Mouse (Mus musculus): Measurements from ENCODE around the gene Gm11042.

Gm11042 gene

GRCm38 (mm10) chr12:74284020-74284684 lies 32.0 kb downstream of the Gm11042 start:
- DNase-seq: peak; percentile 44

DNA sequence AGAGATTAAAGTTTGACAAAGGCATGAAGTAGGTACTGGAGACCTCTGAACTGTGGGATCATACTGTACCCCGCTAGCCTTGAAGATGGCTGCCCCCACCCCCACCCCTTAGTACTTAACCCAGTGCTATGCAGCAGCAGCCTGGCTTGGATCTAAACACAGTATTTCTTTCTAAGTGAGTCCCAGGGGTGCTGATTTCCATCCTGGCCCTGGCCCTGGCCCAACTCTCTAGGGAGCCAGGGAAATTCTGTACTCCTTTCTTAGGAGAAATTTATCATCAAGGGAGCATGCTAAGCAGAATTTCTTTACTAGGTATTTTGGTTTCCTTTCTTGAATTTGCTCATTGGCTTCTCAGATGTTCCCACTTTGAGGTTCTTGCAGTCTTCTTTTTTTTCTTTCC lies 33.3 kb downstream of the Gm11042 start:
- no peak for DNase-seq

- no peak for DNase-seq
Observed at GRCm38 (mm10) chr12:74281403-74281802, 34.8 kb downstream of the Gm11042 start.

- DNase-seq: no peak
Observed at GRCm38 (mm10) chr12:74277265-74277664, 38.9 kb downstream of the Gm11042 start.

GRCm38 (mm10) chr12:74272545-74272944 lies 43.6 kb downstream of the Gm11042 start:
- DNase-seq: no peak

DNA sequence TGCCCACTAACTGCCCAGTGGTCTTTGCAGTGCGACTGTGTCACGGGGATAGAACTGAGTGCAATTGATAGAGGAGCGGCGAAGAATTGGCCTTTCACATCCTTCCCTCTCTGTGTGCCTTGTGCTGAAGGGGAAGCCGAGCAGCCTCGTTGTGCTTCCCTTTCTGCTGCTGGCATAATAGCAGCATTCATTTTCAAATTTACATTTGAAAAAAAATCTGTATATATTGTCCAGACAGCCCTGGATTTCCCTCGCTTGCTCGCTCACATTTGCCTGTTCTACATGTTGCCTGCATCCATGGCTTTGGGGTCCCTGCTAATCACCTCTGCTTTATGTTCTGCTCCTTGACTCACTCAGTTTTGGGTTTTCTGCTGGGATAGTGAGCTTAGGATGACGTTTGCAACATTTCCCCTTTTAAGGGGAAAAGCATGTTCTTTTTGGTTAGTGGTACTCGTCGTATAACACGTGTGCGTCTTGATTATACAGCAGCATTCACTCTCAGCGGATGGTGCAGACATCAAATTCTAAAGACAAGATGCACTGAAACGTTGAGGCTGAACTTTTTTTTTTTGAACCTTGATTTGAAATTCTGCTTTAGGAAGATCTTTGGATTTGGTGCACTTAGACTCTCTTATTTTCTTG lies 47.4 kb downstream of the Gm11042 start:
- DNase-seq: no peak

- no peak for DNase-seq
Observed at GRCm38 (mm10) chr12:74267049-74267448, 49.1 kb downstream of the Gm11042 start.

All from thymus, postnatal 14 days (tissue).